Mouse (Mus musculus): ENCODE data around the gene B4galt3.
"Not testable (repeated sequence)": the region's sequence is repeated elsewhere in the genome, so short reads cannot be mapped to it uniquely, and the experiment has no call there.

Gene B4galt3

DNA sequence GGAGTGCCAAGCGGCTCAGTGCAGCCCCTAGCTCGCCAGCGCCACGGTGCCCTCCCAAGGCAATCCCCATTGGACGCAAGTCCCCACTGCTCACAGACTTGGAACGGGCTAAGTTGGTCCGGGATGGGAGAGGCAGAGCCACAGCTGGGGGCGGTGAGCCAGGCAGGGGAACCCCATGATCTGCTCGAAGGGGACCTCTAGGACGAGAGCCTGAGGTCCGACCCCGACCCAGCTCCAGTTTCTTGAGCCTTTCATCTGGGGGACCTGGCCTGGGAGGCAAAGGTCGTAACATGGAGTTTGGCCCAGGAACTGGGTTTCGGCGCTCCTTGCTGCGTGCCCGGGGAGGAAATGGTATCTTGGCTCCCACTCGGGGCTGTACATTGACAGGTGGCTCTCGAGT lies 16.4 kb downstream of the B4galt3 start:
- DNase-seq = peak; percentile 9

DNA sequence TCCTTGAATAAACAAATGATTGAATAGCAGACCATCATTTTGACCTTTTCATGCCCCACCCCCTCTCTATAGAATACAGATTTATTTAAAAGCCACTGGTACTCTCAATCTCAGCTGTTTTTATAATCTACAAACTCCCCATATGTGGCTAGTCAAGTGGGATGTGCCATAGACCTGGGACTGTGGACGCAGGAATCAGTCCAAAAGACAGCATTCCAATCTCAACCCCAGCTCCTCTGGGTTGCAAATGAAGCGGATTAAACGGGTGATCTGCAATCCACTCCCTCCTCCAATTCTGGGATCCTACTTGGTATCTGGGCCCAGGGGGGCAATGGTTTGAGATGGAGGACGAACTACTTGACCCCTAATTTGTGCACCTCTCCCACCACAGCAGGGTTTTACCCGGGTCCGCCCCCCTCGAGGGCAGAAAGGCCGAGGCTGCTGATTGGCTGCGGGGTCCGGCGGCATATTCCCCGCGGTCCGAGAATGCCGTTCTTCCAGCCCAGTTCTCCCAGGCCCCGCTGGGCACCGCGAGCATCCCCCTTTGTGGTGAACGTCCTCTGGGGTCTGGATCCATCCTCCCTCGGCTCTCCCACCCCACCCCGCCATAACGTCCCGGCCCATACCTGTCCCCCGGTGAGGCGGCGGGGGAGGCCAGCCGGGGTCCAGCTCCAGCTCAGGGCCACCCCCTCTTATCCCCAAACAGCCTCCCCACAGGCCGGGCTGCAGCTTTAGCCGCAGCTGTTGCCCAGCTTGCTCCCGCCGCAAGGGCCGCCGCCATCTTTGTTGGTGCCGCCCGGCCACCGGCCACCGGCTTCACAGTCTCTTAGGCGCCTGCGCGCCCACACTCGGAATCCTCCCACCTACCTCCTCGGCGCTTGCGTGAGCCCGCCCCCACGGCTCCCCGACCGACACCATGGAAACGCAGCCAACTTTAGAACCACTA lies 17.3 kb downstream of the B4galt3 start, which contains the start of gene Usp21:
TSS of gene Usp21 (minus strand) at position 856 of the 946 bp plus-strand sequence.
- peak; percentile 97 for DNase-seq

DNA sequence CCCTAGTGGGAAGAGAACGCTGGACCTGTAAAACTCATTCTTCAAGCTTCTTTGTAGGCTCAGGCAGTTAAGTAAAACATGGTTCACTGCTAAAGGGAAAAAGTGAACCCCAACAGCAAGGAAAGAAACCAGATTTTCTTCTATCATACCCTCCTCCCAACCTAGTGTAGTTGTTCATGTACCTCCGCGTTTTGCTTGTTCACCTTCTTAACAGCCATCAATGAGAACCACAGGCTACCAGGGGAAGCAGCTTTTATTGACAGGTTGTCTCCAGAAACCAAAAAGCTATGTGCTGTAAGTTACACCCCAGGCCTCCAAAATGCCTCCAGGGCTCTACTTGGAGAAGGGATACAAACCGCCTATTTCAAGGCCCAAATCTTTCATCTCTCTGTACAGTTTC lies 18.2 kb downstream of the B4galt3 start:
- no peak for DNase-seq

DNA sequence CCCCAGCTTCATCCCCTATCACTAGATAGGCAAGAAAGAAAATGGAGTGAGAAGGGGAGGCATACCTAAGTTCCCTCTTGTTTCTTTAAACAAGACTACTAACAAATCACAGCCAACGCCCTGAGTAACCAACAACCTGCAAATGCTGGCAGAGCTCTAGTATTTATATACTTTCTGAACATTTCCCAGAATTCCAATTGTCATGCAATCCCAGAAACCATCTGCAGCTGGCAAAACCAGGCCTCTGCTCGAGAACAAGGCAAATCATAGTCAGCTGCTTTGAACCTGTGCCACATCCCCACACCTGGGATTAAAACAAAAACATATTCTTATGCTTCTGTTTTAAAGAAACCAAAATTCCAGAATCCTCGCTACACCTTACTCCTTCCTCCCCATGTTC lies 23.2 kb downstream of the B4galt3 start:
- DNase-seq = no peak

DNA sequence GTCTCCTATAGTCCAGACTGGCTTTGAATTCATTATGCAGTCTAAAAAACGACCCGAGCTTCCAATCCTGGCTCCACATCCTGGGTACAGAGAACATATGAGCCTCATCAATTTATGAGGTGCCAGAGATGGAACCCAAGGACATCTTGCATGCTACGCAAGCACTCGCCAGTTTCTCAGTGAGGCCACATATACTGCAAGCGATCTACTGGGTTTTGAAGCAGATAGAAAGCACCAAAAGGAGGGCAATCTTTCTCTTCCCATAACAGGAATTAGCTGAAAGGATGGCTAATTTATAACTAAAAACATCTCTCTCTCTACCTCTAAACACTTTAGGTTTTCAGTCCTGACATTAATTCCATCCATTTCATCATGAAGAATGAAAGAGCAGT lies 23.8 kb downstream of the B4galt3 start:
- DNase-seq = peak; percentile 7

DNA sequence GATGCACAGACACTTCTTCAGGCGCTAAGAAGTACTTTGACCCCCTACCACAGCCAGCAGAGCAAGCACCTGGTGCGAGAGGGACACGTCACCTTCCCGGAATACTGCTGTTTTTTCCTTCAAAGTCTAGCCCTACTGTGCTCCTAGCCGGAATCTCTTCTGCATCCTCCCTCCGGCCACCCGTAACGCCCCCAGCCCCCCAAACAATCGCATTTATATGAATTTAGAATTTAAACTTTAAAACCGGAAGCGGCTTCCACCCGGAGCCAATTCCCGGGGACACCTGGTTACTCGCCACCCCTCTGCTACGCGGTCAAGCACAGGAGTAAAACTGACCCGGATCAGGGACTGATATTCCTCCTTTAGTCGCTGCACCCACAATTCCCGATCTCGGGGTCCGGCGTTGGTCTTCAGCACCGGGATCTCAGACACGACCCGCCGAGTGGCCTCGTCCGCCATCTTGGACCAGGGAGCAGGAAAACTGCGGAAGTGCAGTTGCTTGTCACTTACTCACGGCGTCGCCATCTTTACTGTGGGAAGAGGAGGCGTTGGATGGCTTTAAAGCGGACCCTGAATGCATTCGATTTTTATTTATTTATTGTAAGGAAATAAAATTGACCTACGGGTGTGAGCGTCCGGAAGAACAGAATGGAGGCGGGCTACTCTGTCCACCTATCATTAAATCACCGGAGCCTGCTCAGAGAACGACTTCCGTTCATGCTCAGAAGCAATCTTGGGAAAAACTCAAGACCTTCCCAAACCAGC lies 24.4 kb downstream of the B4galt3 start, which contains the start of gene Ufc1:
TSS of gene Ufc1 (minus strand) at position 727 of the 765 bp plus-strand sequence.
- DNase-seq = peak; percentile 91

DNA sequence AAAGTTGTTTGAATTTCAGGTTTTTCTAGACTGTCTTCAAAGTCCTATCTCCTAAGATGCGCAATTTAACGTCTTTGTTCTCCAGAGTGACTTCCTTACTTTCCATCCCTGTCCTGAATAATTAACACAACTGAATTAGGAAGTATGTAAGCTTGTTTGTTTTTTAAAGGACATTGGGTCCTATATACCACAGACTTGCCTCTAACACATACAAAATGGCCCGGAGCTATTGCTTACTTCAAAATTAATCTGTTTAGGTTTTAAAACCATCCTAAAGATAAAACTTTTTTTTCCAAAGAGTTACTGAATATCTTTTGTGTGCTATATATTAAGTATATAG lies 24.9 kb downstream of the B4galt3 start:
- no peak for DNase-seq

DNA sequence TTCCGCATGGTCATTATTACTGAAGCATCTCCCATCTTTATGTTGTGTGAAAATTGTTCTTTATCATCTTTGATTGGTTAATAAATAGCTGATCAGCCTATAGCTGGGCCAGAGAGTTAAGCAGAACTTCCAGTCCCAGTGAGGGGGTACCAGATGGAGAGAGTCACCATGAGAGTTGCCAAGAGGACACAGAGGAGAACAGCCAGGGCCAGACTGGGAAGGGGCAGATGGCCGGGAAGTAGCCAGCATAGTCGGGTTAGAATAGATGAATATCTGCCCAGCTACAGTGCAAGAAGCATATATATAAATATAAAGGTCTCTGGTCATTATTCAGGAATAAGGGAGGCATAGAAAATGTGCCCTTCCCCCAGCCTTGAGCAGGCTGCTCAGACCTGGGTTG lies 28.1 kb downstream of the B4galt3 start:
- no peak for DNase-seq

DNA sequence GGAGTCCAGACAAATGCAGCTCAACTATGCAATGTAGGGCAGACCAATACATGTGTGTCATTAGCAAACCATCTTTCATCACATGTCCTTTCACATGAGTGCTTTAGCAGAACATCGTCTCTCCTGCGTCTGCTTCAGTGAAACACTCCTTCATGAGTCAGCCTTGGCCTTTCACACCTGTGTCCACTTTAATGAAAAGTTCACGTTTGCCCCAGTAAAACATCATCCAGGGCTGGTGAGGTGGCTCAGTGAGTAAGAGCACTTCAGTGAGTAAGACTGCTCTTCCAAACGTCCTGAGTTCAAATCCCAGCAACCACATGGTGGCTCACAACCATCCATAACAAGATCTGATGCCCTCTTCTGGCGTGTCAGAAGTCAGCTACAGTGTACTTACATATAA lies 36.0 kb downstream of the B4galt3 start:
- DNase-seq = not testable (repeated sequence)

DNA sequence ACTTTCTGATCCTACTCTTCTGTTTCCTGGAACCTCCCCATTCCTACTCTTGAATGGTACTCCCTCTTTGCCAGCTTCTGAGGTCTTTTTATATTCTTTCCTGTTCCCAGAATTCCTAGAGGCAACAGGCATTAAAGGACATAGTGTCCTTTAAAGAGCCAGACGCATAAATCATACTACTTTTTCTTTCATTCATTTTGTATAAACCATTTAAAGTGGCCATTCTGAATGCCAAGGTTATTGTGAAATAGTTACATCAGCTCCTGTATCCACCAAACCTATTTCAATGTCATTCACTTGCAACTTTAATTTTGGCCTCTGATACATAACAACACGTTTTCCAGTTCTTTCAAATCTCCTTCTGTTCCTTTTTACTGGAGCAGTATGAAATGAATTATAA lies 39.2 kb downstream of the B4galt3 start:
- no peak for DNase-seq

DNA sequence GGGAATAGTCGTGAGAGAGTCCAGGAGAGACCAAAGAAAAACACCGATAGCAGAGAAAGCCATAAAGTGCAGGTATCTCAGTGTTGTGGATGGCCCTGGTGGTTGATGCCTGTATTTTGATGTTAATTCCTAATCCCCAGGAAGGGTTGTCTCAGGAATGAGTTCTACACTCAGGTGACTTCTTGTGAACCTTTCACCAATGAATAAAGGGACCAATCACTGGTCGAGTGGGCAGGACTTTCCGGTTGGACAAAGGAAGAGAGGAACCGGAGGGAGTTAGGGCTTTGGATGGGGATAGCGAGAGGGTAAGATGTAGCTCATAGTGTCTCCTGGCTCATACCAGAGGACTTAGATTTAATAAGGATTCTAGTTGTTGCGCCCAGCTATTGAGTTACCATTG lies 49.6 kb downstream of the B4galt3 start:
- peak; percentile 41 for DNase-seq

DNA sequence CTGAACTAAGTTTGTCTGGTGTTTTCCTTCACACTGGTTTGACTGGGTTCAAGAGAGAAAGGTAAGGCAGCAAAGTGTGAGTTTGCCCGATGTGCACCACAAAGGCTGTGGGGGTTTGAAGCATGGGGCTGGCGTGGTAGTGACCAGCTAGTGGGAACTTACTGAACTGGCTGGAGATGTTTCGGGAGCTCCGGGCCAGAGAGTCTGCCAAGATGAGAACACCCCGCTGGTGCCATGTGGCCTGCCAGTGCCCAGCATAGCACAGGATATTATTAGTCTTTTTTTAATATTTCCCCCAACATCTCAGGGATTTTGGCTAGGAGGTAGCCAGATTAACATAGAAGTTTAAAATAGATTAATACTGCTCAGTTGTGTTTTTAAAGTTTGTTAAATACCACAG lies 50.0 kb downstream of the B4galt3 start:
- no peak for DNase-seq

DNA sequence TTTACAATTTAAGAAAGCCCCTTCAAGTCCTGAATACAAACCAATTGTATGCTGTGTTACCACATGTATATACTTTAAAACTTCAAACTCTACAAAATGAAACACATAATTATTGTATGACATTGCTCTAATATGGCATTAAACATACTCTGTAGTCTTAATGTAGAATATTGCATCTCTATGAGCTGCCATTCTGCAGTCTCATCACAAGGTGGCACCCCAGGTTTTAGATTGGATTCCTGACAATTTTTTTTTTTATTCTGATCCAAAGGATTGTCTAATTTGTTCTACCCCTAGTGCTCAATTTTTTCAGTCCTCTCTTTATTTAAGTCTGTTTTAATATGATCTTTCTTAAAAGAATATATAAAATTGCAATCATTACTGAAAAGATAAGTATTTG lies 51.3 kb downstream of the B4galt3 start:
- DNase-seq = no peak

DNA sequence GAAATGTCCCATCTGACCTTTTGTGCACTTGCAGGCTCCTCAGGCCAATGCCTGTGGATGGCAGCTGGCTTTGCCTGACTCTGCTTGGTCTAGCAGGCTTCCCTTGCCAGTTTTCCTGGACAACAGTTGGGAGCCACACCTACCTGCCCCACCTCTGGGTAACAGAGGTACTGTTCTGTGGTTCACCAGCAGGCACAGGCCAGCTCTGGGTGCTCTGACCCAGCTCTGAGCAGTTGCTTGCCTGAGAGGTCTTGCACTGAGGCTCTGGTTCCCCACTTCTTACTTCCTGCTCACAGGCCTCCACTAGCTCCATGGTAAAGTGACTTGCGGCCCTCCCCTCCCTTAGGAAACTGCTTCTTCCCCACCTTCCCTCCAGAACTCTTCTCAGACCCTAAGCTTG lies 51.9 kb downstream of the B4galt3 start:
- DNase-seq = peak; percentile 53

DNA sequence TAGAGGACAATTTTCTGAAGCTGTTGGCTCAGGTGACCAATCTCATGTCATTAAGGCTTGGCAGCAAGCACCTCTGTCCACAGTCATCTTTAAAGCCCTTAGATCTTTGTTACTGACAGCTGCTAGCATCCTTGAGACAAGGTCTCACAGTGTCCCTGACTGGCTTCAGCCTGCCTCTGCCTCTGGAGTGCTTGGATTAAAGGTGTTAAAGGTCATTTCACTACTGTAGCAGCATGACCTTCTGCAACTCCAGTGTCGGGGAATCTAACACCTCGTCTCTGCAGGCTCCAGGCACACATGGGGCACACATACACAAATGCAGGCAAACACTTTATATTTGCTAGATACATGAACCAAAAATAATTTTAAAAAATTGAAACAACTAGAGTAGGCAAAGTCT lies 55.4 kb downstream of the B4galt3 start:
- DNase-seq = no peak
